8 mouse cellular contexts compared by ENCODE assay signal in genomic region chr9:83833811-83834747, GRCm38 (mm10). TPM values are rescaled to one million over a fixed set of nuclear protein-coding genes. Genes with fewer than 3 reads are reported as not detected.
A peak's percentile ranks its signal among the peaks of the same experiment; 100 is the strongest.
DNase-seq lines count a peak whose midpoint lies in the region; ATAC-seq and TF ChIP-seq lines count a peak whose summit lies in the region.

Ttk (plus strand) TSS chr9:83834689.

- peak within 1 kb of the TSS; percentile 94 for H3K4me3 ChIP-seq in forebrain, embryonic 11.5 days (ENCODE audit: low read depth, low read length)
- H3K4me3 ChIP-seq in heart, postnatal 0 days (ENCODE audit: low read depth, low read length) = peak within 1 kb of the TSS; percentile 77
- H3K4me3 ChIP-seq in liver, embryonic 16.5 days (ENCODE audit: low read depth, low read length) = peak within 1 kb of the TSS; percentile 98
- peak within 1 kb of the TSS; percentile 77 for H3K4me3 ChIP-seq in neural tube, embryonic 13.5 days
- peak within 1 kb of the TSS; percentile 96 for H3K4me3 ChIP-seq in testis, adult 2 months (ENCODE audit: control insufficient read depth, low read depth, low read length)

- H3K36me3 ChIP-seq in forebrain, embryonic 11.5 days (ENCODE audit: control insufficient read depth, insufficient read depth, low read length) = no peaks in the 10 kb centered on the region
- H3K36me3 ChIP-seq in heart, postnatal 0 days (replicated peaks; ENCODE audit: control insufficient read depth, insufficient read depth, low read length) = no peaks in the 10 kb centered on the region
- 0 out of 2 replicates have a peak, but pooled peaks cover under 1% of the 10 kb centered on the region for H3K36me3 ChIP-seq in liver, embryonic 16.5 days (ENCODE audit: control insufficient read depth, insufficient read depth)
- no peaks in the 10 kb centered on the region for H3K36me3 ChIP-seq in neural tube, embryonic 13.5 days
- H3K36me3 ChIP-seq in testis, adult 2 months (ENCODE audit: control insufficient read depth, insufficient read depth, low read length) = no peaks in the 10 kb centered on the region; the same call in 1 of the 2 replicates

- H3K27ac ChIP-seq in forebrain, embryonic 11.5 days (ENCODE audit: low read depth, low read length) = peak within 1 kb of the TSS; percentile 84
- H3K27ac ChIP-seq in heart, postnatal 0 days (ENCODE audit: low read depth) = peak within 1 kb of the TSS; percentile 73
- H3K27ac ChIP-seq in liver, embryonic 16.5 days (ENCODE audit: low read length) = peak within 1 kb of the TSS; percentile 70
- H3K27ac ChIP-seq in neural tube, embryonic 13.5 days (replicated peaks) = peak within 1 kb of the TSS; percentile 97
- peak within 1 kb of the TSS; percentile 82 for H3K27ac ChIP-seq in testis, adult 2 months (ENCODE audit: control insufficient read depth, insufficient read depth, low read depth, low read length)

- TF ChIP-seq CTCF in heart, postnatal 0 days (IDR thresholded peaks at IDR 0.05; ENCODE audit: low read depth) = no peak
- no peak for TF ChIP-seq CTCF in testis, adult 2 months (IDR thresholded peaks at IDR 0.05; ENCODE audit: control insufficient read depth, insufficient read depth, insufficient replicate concordance, low read depth, low read length)

- no peaks in the 10 kb centered on the region for H3K27me3 ChIP-seq in forebrain, embryonic 11.5 days (ENCODE audit: control insufficient read depth, insufficient read depth, low read length)
- no peaks in the 10 kb centered on the region for H3K27me3 ChIP-seq in heart, postnatal 0 days (ENCODE audit: control insufficient read depth, insufficient read depth, low read length)
- no peaks in the 10 kb centered on the region for H3K27me3 ChIP-seq in liver, embryonic 16.5 days (ENCODE audit: control insufficient read depth, insufficient read depth, low read depth, low read length)
- H3K27me3 ChIP-seq in neural tube, embryonic 13.5 days = no peaks in the 10 kb centered on the region
- H3K27me3 ChIP-seq in testis, adult 2 months (ENCODE audit: control insufficient read depth, insufficient read depth, low read length) = no peaks in the 10 kb centered on the region

- ATAC-seq in forebrain, embryonic 11.5 days (replicated peaks; ENCODE audit: low FRiP score) = peak; percentile 99
- ATAC-seq in heart, postnatal 0 days (ENCODE audit: insufficient read depth, low read depth) = peak; percentile 100
- peak; percentile 99 for ATAC-seq in liver, embryonic 16.5 days (ENCODE audit: low read depth)
- peak; percentile 99 for ATAC-seq in neural tube, embryonic 13.5 days (ENCODE audit: low read depth)

- 1% methylated on average over 38 of the region's 38 CpGs for WGBS in forebrain, embryonic 11.5 days
- WGBS in heart, postnatal 0 days = under 1% methylated on average over 37 of the region's 38 CpGs
- 1% methylated on average over 38 of the region's 38 CpGs for WGBS in liver, embryonic 16.5 days (ENCODE audit: insufficient replicate concordance)
- under 1% methylated on average over 38 of the region's 38 CpGs for WGBS in neural tube, embryonic 13.5 days

- no peaks in the 10 kb centered on the region for H3K4me1 ChIP-seq in forebrain, embryonic 11.5 days (replicated peaks; ENCODE audit: control insufficient read depth, insufficient read depth, low read length)
- peaks cover 6% of the 10 kb centered on the region; the same call in 1 of the 2 replicates for H3K4me1 ChIP-seq in heart, postnatal 0 days (ENCODE audit: control insufficient read depth, insufficient read depth)
- H3K4me1 ChIP-seq in liver, embryonic 16.5 days (ENCODE audit: control insufficient read depth, low read depth, low read length) = peaks cover 12% of the 10 kb centered on the region
- H3K4me1 ChIP-seq in neural tube, embryonic 13.5 days (replicated peaks) = peaks cover 11% of the 10 kb centered on the region
- H3K4me1 ChIP-seq in testis, adult 2 months (ENCODE audit: control insufficient read depth, insufficient read depth, low read length) = no peaks in the 10 kb centered on the region; the same call in 1 of the 2 replicates

- peak within 1 kb of the TSS; percentile 64 for H3K4me2 ChIP-seq in forebrain, embryonic 11.5 days (ENCODE audit: low read depth, low read length, severe bottlenecking)
- peak within 1 kb of the TSS; percentile 82 for H3K4me2 ChIP-seq in heart, postnatal 0 days (ENCODE audit: low read depth, low read length)
- peak within 1 kb of the TSS; percentile 88 for H3K4me2 ChIP-seq in liver, embryonic 16.5 days (ENCODE audit: low read depth, low read length)
- H3K4me2 ChIP-seq in neural tube, embryonic 13.5 days = peak within 1 kb of the TSS; percentile 91

- peak; percentile 85 to 88 for DNase-seq in CD8-positive naive resting alpha-beta T cell, adult 2 months (ENCODE audit: low read depth in 2 of 2, low spot score in 2 of 2)
- DNase-seq in c-Kit-positive CD71-negative TER-119-negative erythroid progenitor cells, embryonic 14.5 days (ENCODE audit: low read depth) = peak; percentile 82
- DNase-seq in forebrain, embryonic 11.5 days (ENCODE audit: low spot score) = peak; percentile 95
- peak; percentile 92 for DNase-seq in heart, postnatal 0 days (ENCODE audit: low spot score)
- peak; percentile 92 to 95 for DNase-seq in kidney, postnatal 4 days

- TF ChIP-seq POLR2A in testis, adult 2 months (IDR thresholded peaks at IDR 0.05; ENCODE audit: control insufficient read depth, low read depth, low read length) = peak; percentile 88

- peak within 1 kb of the TSS; percentile 84 for H3K9ac ChIP-seq in forebrain, embryonic 11.5 days (ENCODE audit: low read length)
- H3K9ac ChIP-seq in heart, postnatal 0 days (replicated peaks; ENCODE audit: low read depth, low read length) = peak within 1 kb of the TSS; percentile 65
- peak within 1 kb of the TSS; percentile 93 for H3K9ac ChIP-seq in liver, embryonic 16.5 days (ENCODE audit: low read depth, low read length)
- H3K9ac ChIP-seq in neural tube, embryonic 13.5 days = peak within 1 kb of the TSS; percentile 87

- no peaks in the 10 kb centered on the region for H3K9me3 ChIP-seq in forebrain, embryonic 11.5 days (ENCODE audit: control insufficient read depth, low read length)
- no peaks in the 10 kb centered on the region for H3K9me3 ChIP-seq in heart, postnatal 0 days (replicated peaks; ENCODE audit: control insufficient read depth, low read length)
- H3K9me3 ChIP-seq in liver, embryonic 16.5 days (replicated peaks; ENCODE audit: control insufficient read depth, low read length) = no peaks in the 10 kb centered on the region
- no peaks in the 10 kb centered on the region for H3K9me3 ChIP-seq in neural tube, embryonic 13.5 days

- TF ChIP-seq EP300 in heart, postnatal 0 days (IDR thresholded peaks at IDR 0.05; ENCODE audit: low read depth) = no peak

RNA-seq across cellular contexts. Expression of gene Ttk, which starts in this region (rescaled TPM):
- polyA plus RNA-seq in forebrain, embryonic 11.5 days (2014; fragmentation: Nextera tagmentation; extraction: Ambion mirVana) = 54.1 and 59.9 TPM in 2 replicates
- 3.5 and 6.5 TPM in 2 replicates for total RNA-seq in heart, postnatal 0 days (2014; rRNA removed; ENCODE audit: low replicate concordance)
- 4.5 and 4.8 TPM in 2 replicates for polyA plus RNA-seq in heart, postnatal 0 days (2015; fragmentation: Nextera tagmentation; extraction: Ambion mirVana)
- 16.5 and 17.9 TPM in 2 replicates for polyA plus RNA-seq in liver, embryonic 16.5 days (2015; fragmentation: Nextera tagmentation; extraction: Ambion mirVana)
- polyA plus RNA-seq in neural tube, embryonic 13.5 days (2015; fragmentation: Nextera tagmentation; extraction: Ambion mirVana) = 5.5 and 8.2 TPM in 2 replicates
- 10.3 and 11.4 TPM in 2 replicates for polyA plus RNA-seq in testis, adult 2 months (2012; rRNA removed)

Comparison
In these comparisons a context has a peak if more than half of its experiments do, and no peak if none do; other contexts are left out.
1. Peak in every context shown above with its lines: DNase-seq, ATAC-seq, H3K4me3 ChIP-seq and H3K27ac ChIP-seq.